Mouse (Mus musculus): ENCODE measurements around the gene Gm13695.
"Not testable (repeated sequence)": the region's sequence is repeated elsewhere in the genome, so short reads cannot be mapped to it uniquely, and the experiment has no call there.

GRCm38 (mm10) chr2:83967013-83967412 lies at the start of gene Gm13695:
- not testable (repeated sequence) for TF ChIP-seq CTCF (IDR thresholded peaks at IDR 0.05); POLR2A (IDR thresholded peaks at IDR 0.05; ENCODE audit: insufficient read depth, low read depth, low read length); EP300 (IDR thresholded peaks at IDR 0.05; ENCODE audit: insufficient read depth, low read depth, low read length)
